Mouse (Mus musculus): Measurements from ENCODE around the gene Vmn2r13. TPM values are rescaled to one million over a fixed set of nuclear protein-coding genes. Genes with fewer than 3 reads are reported as not detected.

Gene Vmn2r13
- polyA plus RNA-seq, 1 experiment from 2014 or later = not detected

Other genes starting within 250 kb of the Vmn2r13 start
- not detected in 2 replicates for gene Vmn2r10, start 185.7 kb downstream of the Vmn2r13 start, polyA plus RNA-seq (2014; fragmentation: Nextera tagmentation; extraction: Ambion mirVana)
- gene Vmn2r11, start 132.6 kb downstream of the Vmn2r13 start, polyA plus RNA-seq (2014; fragmentation: Nextera tagmentation; extraction: Ambion mirVana) = not detected in 2 replicates
- not detected in 2 replicates for gene Vmn2r12, start 94.2 kb downstream of the Vmn2r13 start, polyA plus RNA-seq (2014; fragmentation: Nextera tagmentation; extraction: Ambion mirVana)
- not detected in 2 replicates for gene Vmn2r14, start 32.5 kb upstream of the Vmn2r13 start, polyA plus RNA-seq (2014; fragmentation: Nextera tagmentation; extraction: Ambion mirVana)
- gene Vmn2r15, start 105.4 kb upstream of the Vmn2r13 start, polyA plus RNA-seq (2014; fragmentation: Nextera tagmentation; extraction: Ambion mirVana) = not detected in 2 replicates
- gene Vmn2r16, start 138.0 kb upstream of the Vmn2r13 start, polyA plus RNA-seq (2014; fragmentation: Nextera tagmentation; extraction: Ambion mirVana) = not detected in 2 replicates
- not detected in 2 replicates for gene Vmn2r17, start 227.5 kb upstream of the Vmn2r13 start, polyA plus RNA-seq (2014; fragmentation: Nextera tagmentation; extraction: Ambion mirVana)